Mouse (Mus musculus) heart, postnatal 0 days (tissue): ENCODE data around the gene Pttg1.

Source experiments
- CTCF ChIP-seq: IDR thresholded peaks from 2 replicates; pipeline ENCODE4 v1.5.1; 2016; ENCODE audit warnings: antibody characterized with exemption, control low read depth, low read depth
- EP300 ChIP-seq: IDR thresholded peaks from 2 replicates; pipeline ENCODE4 v1.6.1; 2016; ENCODE audit warnings: antibody characterized with exemption, low read depth

- no peak for TF ChIP-seq EP300
- no peak for TF ChIP-seq CTCF
These were observed 813 bp downstream of the Pttg1 start for GRCm38 (mm10) chr11:43425166-43425709.
